Mouse (Mus musculus) MEL (cell line): ENCODE results near the gene Myom1. TPM values are rescaled to one million over a fixed set of nuclear protein-coding genes. Genes with fewer than 3 reads are reported as not detected.

Source experiments
- DNase-seq: peaks from one replicate; pipeline ENCODE4 v3.0.0; 2011; ENCODE audit warnings: low read depth, low spot score
- H3K27ac ChIP-seq: 2 replicates; pipeline ENCODE4 v1.5.1; 2012; ENCODE audit warnings: low read depth, mild to moderate bottlenecking, control low read depth, low read length, moderate library complexity; ENCODE audit not compliant: control insufficient read depth
- H3K27me3 ChIP-seq, 2 experiments: fragments of 150-350 bp in 1 of 2; sonication (generic) in 1 of 2; 2 replicates each; pipeline ENCODE4 v1.6.1; 2012; ENCODE audit warnings: low read length in 2 of 2, mild to moderate bottlenecking in 2 of 2, improper control_type of control experiment in 1 of 2, moderate library complexity in 1 of 2; ENCODE audit not compliant: insufficient read depth in 2 of 2, control insufficient read depth in 1 of 2
- H3K36me3 ChIP-seq, 2 experiments: 2 replicates each; pipeline ENCODE4 v1.6.1; 2012 to 2014; ENCODE audit warnings: low read length in 2 of 2, improper control_type of control experiment in 1 of 2, inconsistent platforms in 1 of 2, mild to moderate bottlenecking in 1 of 2; ENCODE audit not compliant: insufficient read depth in 2 of 2, control insufficient read depth in 1 of 2
- H3K4me1 ChIP-seq, 2 experiments: fragments of 150-350 bp in 1 of 2; sonication (generic) in 1 of 2; 2 replicates each; pipeline ENCODE4 v1.6.1; 2012; ENCODE audit warnings: low read length in 2 of 2, improper control_type of control experiment in 1 of 2, mild to moderate bottlenecking in 1 of 2; ENCODE audit not compliant: insufficient read depth in 2 of 2, control insufficient read depth in 1 of 2
- H3K4me3 ChIP-seq, 2 experiments: fragments of 150-350 bp in 1 of 2; sonication (generic) in 1 of 2; 2 replicates each; pipeline ENCODE4 v1.5.1; 2012; ENCODE audit warnings: low read depth in 2 of 2, low read length in 2 of 2, mild to moderate bottlenecking in 2 of 2, moderate library complexity in 2 of 2, control low read depth in 1 of 2, improper control_type of control experiment in 1 of 2; ENCODE audit not compliant: control insufficient read depth in 1 of 2, insufficient read depth in 1 of 2
- H3K79me2 ChIP-seq: 2 replicates; pipeline ENCODE4 v1.6.1; 2012; ENCODE audit warnings: mild to moderate bottlenecking, low read length, moderate library complexity; ENCODE audit not compliant: control insufficient read depth, poor library complexity, insufficient read depth
- H3K9ac ChIP-seq: 2 replicates; pipeline ENCODE4 v1.6.1; 2012; ENCODE audit warnings: low read depth, mild to moderate bottlenecking, control low read depth, low read length, moderate library complexity; ENCODE audit not compliant: control insufficient read depth, poor library complexity, severe bottlenecking
- H3K9me3 ChIP-seq: fragments of 150-350 bp; sonication (generic); replicated peaks from 2 replicates; pipeline ENCODE4 v1.6.1; 2012; ENCODE audit warnings: mild to moderate bottlenecking, low read length, improper control_type of control experiment, moderate library complexity; ENCODE audit not compliant: insufficient read depth
- CHD1 ChIP-seq: IDR thresholded peaks from 2 replicates; pipeline ENCODE4 v1.6.1; 2012; ENCODE audit warnings: low read depth, mild to moderate bottlenecking, inconsistent platforms, low read length, improper control_type of control experiment
- CHD2 ChIP-seq: IDR thresholded peaks from 2 replicates; pipeline ENCODE4 v1.6.1; 2011; ENCODE audit warnings: low read length, improper control_type of control experiment
- CTCF ChIP-seq, 3 experiments: IDR thresholded peaks in 2 of 3; conservative IDR thresholded peaks in 1 of 3; 2 replicates each; pipeline ENCODE4 v1.5.1; 2011 to 2012; ENCODE audit warnings: low read length in 3 of 3, low read depth in 2 of 3, mild to moderate bottlenecking in 2 of 3, improper control_type of control experiment in 1 of 3, inconsistent platforms in 1 of 3, mixed read lengths in 1 of 3, moderate library complexity in 1 of 3; ENCODE audit not compliant: control insufficient read depth in 1 of 3, insufficient read depth in 1 of 3, poor library complexity in 1 of 3, severe bottlenecking in 1 of 3
- E2F4 ChIP-seq: IDR thresholded peaks from 2 replicates; pipeline ENCODE4 v1.6.1; 2011; ENCODE audit warnings: low read depth, low read length, improper control_type of control experiment, borderline replicate concordance
- ELF1 ChIP-seq: IDR thresholded peaks from 2 replicates; pipeline ENCODE4 v1.6.1; 2014; ENCODE audit warnings: low read depth, mild to moderate bottlenecking, inconsistent platforms, low read length, improper control_type of control experiment, moderate library complexity
- ETS1 ChIP-seq: IDR thresholded peaks from 2 replicates; pipeline ENCODE4 v1.6.1; 2012; ENCODE audit warnings: low read depth, mild to moderate bottlenecking, inconsistent platforms, low read length, improper control_type of control experiment, moderate library complexity
- GABPA ChIP-seq: IDR thresholded peaks from 2 replicates; pipeline ENCODE4 v1.6.1; 2012; ENCODE audit warnings: low read depth, mild to moderate bottlenecking, inconsistent platforms, low read length, improper control_type of control experiment, moderate library complexity
- GATA1 ChIP-seq: IDR thresholded peaks from 2 replicates; pipeline ENCODE4 v1.6.1; 2011; ENCODE audit warnings: low read depth, low read length, improper control_type of control experiment
- KAT2A ChIP-seq: conservative IDR thresholded peaks from 2 replicates; pipeline ENCODE4 v1.6.1; 2012; ENCODE audit warnings: low read depth, low read length, improper control_type of control experiment, inconsistent platforms
- MAX ChIP-seq: IDR thresholded peaks from 2 replicates; pipeline ENCODE4 v1.6.1; 2011; ENCODE audit warnings: low read length, improper control_type of control experiment
- MEF2A ChIP-seq: IDR thresholded peaks from 2 replicates; pipeline ENCODE4 v1.6.1; 2014; ENCODE audit warnings: low read depth, mild to moderate bottlenecking, inconsistent platforms, low read length, improper control_type of control experiment; ENCODE audit not compliant: poor library complexity, insufficient replicate concordance, severe bottlenecking; ENCODE audit errors: extremely low read depth
- MXI1 ChIP-seq: IDR thresholded peaks from 2 replicates; pipeline ENCODE4 v1.6.1; 2011; ENCODE audit warnings: mild to moderate bottlenecking, low read depth, low read length, improper control_type of control experiment
- MYB ChIP-seq: IDR thresholded peaks from 2 replicates; pipeline ENCODE4 v1.6.1; 2011; ENCODE audit warnings: mild to moderate bottlenecking, low read depth, low read length, improper control_type of control experiment
- MYC ChIP-seq: IDR thresholded peaks from 2 replicates; pipeline ENCODE4 v1.6.1; 2011; ENCODE audit warnings: low read depth, mild to moderate bottlenecking, low read length, improper control_type of control experiment, moderate library complexity
- NRF1 ChIP-seq: IDR thresholded peaks from 2 replicates; pipeline ENCODE4 v1.6.1; 2014; ENCODE audit warnings: low read depth, mild to moderate bottlenecking, inconsistent platforms, low read length, improper control_type of control experiment, moderate library complexity; ENCODE audit not compliant: poor library complexity, insufficient read depth, severe bottlenecking
- POLR2A ChIP-seq, 2 experiments: IDR thresholded peaks; 2 replicates each; pipeline ENCODE4 v1.6.1; 2011 to 2012; ENCODE audit warnings: low read length in 2 of 2, mild to moderate bottlenecking in 2 of 2, control low read depth in 1 of 2, improper control_type of control experiment in 1 of 2, low read depth in 1 of 2, moderate library complexity in 1 of 2; ENCODE audit not compliant: control insufficient read depth in 1 of 2, insufficient read depth in 1 of 2, poor library complexity in 1 of 2
- POLR2AphosphoS2 ChIP-seq: IDR thresholded peaks from 2 replicates; pipeline ENCODE4 v1.6.1; 2011; ENCODE audit warnings: low read length, improper control_type of control experiment
- POLR2AphosphoS5 ChIP-seq: IDR thresholded peaks from 2 replicates; pipeline ENCODE4 v1.6.1; 2012; ENCODE audit warnings: low read depth, borderline replicate concordance, mild to moderate bottlenecking, inconsistent platforms, low read length, moderate library complexity, mixed read lengths
- RAD21 ChIP-seq: IDR thresholded peaks from 2 replicates; pipeline ENCODE4 v1.6.1; 2011; ENCODE audit warnings: mild to moderate bottlenecking, low read depth, low read length, improper control_type of control experiment
- RCOR1 ChIP-seq: IDR thresholded peaks from 2 replicates; pipeline ENCODE4 v1.6.1; 2012; ENCODE audit warnings: low read depth, mild to moderate bottlenecking, inconsistent platforms, low read length, improper control_type of control experiment
- SIN3A ChIP-seq: IDR thresholded peaks from 2 replicates; pipeline ENCODE4 v1.6.1; 2012; ENCODE audit warnings: low read length, improper control_type of control experiment, inconsistent platforms
- SMC3 ChIP-seq: IDR thresholded peaks from 2 replicates; pipeline ENCODE4 v1.6.1; 2011; ENCODE audit warnings: low read depth, low read length, improper control_type of control experiment
- TAL1 ChIP-seq: IDR thresholded peaks from 2 replicates; pipeline ENCODE4 v1.6.1; 2012; ENCODE audit warnings: mild to moderate bottlenecking, inconsistent platforms, low read length, moderate library complexity, mixed read lengths
- TBP ChIP-seq: IDR thresholded peaks from 2 replicates; pipeline ENCODE4 v1.8.0; 2011; ENCODE audit warnings: low read depth, low read length, improper control_type of control experiment
- TCF12 ChIP-seq: IDR thresholded peaks from 2 replicates; pipeline ENCODE4 v1.6.1; 2014; ENCODE audit warnings: low read depth, mild to moderate bottlenecking, inconsistent platforms, low read length, improper control_type of control experiment, moderate library complexity
- UBTF ChIP-seq: IDR thresholded peaks from 2 replicates; pipeline ENCODE4 v1.6.1; 2012; ENCODE audit warnings: low read depth, mild to moderate bottlenecking, inconsistent platforms, low read length, improper control_type of control experiment, moderate library complexity, borderline replicate concordance; ENCODE audit not compliant: insufficient read depth
- USF1 ChIP-seq: IDR thresholded peaks from 2 replicates; pipeline ENCODE4 v1.6.1; 2014; ENCODE audit warnings: low read depth, mild to moderate bottlenecking, inconsistent platforms, low read length, improper control_type of control experiment, moderate library complexity
- USF2 ChIP-seq, 2 experiments: IDR thresholded peaks; 2 replicates each; pipeline ENCODE4 v1.6.1; 2011 to 2012; ENCODE audit warnings: improper control_type of control experiment in 2 of 2, low read length in 2 of 2, borderline replicate concordance in 1 of 2, inconsistent platforms in 1 of 2, low read depth in 1 of 2, mild to moderate bottlenecking in 1 of 2; ENCODE audit not compliant: insufficient read depth in 1 of 2
- ZC3H11A ChIP-seq: IDR thresholded peaks from 2 replicates; pipeline ENCODE4 v1.6.1; 2012; ENCODE audit warnings: low read depth, mild to moderate bottlenecking, inconsistent platforms, low read length, improper control_type of control experiment
- ZKSCAN1 ChIP-seq: IDR thresholded peaks from 2 replicates; pipeline ENCODE4 v1.6.1; 2012; ENCODE audit warnings: low read depth, mild to moderate bottlenecking, inconsistent platforms, low read length, improper control_type of control experiment, moderate library complexity
- ZMIZ1 ChIP-seq: IDR thresholded peaks from 2 replicates; pipeline ENCODE4 v1.6.1; 2012; ENCODE audit warnings: low read depth, mild to moderate bottlenecking, inconsistent platforms, low read length, improper control_type of control experiment, moderate library complexity
- polyA plus RNA-seq, 2 experiments: library from polyadenylated mRNA; stranded (reverse) in 1 of 2; unstranded in 1 of 2; fragments of >175 nt in 1 of 2; fragments of >200 nt in 1 of 2; gene quantifications; 2 replicates each; pipeline versions ENCODE4 v1.2.1 to v1.2.4; 2012; ENCODE audit warnings: low replicate concordance in 2 of 2, low read depth in 1 of 2; ENCODE audit not compliant: insufficient read length in 2 of 2, insufficient read depth in 1 of 2, missing spikeins in 1 of 2
- total RNA-seq: library from RNA; depleted of rRNA; stranded (reverse); fragments of 300-350 nt; gene quantifications from 2 replicates; pipeline ENCODE4 v1.2.3, GENCODE M21; 2012

The Myom1 gene
- total and polyA plus RNA-seq, 3 experiments: 0.65 to 0.79 TPM; not detected in 1

DNA sequence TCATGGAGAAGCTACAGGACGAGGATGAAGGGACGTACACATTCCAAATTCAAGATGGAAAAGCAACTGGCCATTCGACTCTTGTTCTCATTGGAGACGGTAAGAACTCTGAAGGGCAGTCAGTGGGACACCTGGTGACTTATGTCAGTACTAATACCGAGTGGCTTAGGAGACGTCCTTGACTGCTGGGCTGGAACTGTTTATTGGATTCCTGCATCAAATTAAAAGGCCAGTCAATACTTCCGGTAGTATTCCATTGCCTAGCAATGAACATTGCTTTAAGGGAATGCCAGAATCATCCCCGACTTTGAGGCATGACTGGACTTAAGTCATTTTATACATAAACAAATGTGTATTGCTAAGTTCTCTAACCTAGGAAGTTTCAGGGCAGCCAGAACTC lies 103.8 kb downstream of the Myom1 start:
- no peak overlapping the region for H3K9ac ChIP-seq
- no peak for DNase-seq
- H3K36me3 ChIP-seq: no peaks in the 10 kb centered on the region
- H3K27me3 ChIP-seq: no peaks in the 10 kb centered on the region
- 0 out of 4 replicates have a peak, but pooled peaks cover 0 to 7% of the 10 kb centered on the region in 2 experiments for H3K4me1 ChIP-seq
- TF ChIP-seq POLR2AphosphoS5: no peak
- no peak for TF ChIP-seq SMC3
- no peak for TF ChIP-seq ZMIZ1
- TF ChIP-seq RCOR1: no peak
- no peak for TF ChIP-seq RAD21
- no peak for TF ChIP-seq NRF1
- TF ChIP-seq TBP: no peak
- TF ChIP-seq TCF12: no peak
- no peak for TF ChIP-seq MEF2A
- no peak for TF ChIP-seq KAT2A
- TF ChIP-seq GABPA: no peak
- no peak for TF ChIP-seq CTCF (IDR thresholded peaks at IDR 0.05 in 2 of 3, conservative IDR thresholded peaks at IDR 0.05 in 1 of 3; ENCODE audit: control insufficient read depth in 1 of 3, insufficient read depth in 1 of 3, low read depth in 2 of 3, low read length in 3 of 3, poor library complexity in 1 of 3, severe bottlenecking in 1 of 3)
- TF ChIP-seq MAX: no peak
- no peak for TF ChIP-seq USF1
- TF ChIP-seq ETS1: no peak
- no peak for TF ChIP-seq MYC
- TF ChIP-seq MYB: no peak
- no peak for TF ChIP-seq ZC3H11A
- TF ChIP-seq POLR2A (IDR thresholded peaks at IDR 0.05; ENCODE audit: control insufficient read depth in 1 of 2, insufficient read depth in 1 of 2, low read depth in 1 of 2, low read length in 2 of 2, poor library complexity in 1 of 2): no peak
- TF ChIP-seq CHD1: no peak
- no peak overlapping the region for H3K27ac ChIP-seq
- no peak overlapping the region for H3K4me3 ChIP-seq
- no peaks in the 10 kb centered on the region for H3K79me2 ChIP-seq
- H3K9me3 ChIP-seq: no peaks in the 10 kb centered on the region

DNA sequence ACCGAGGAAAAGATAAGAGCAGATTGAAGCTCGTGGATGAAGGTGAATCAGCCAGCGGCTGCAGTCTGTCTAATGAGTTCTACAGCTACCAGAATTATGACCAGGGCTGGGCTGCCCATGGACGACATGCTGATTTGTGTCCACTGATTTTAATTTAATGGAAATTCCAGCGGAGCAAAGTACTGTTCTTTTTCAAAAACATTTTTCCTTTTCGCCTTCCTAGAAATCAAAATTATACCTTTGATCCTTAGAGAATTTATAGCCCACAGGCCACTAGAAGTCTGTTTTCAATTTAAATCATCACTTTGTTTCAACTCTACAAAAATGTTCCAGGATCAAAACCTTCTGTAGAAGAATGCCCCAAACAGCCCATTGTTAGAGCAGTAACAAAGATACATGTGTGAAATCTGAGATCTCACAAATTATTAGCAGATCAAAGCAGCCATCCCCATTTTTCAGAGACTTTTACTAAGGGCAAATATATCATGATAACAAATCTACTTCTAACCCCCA lies 108.4 kb downstream of the Myom1 start:
- H3K4me3 ChIP-seq: no peak overlapping the region
- no peak overlapping the region for H3K9ac ChIP-seq
- H3K79me2 ChIP-seq: no peaks in the 10 kb centered on the region
- TF ChIP-seq UBTF (no peak), CHD2 (no peak), E2F4 (no peak), POLR2AphosphoS2 (no peak), USF2 (IDR thresholded peaks at IDR 0.05; ENCODE audit: borderline replicate concordance in 1 of 2, insufficient read depth in 1 of 2, low read depth in 1 of 2, low read length in 2 of 2) (no peak), ELF1 (no peak), MYB (no peak), TAL1 (no peak), ZKSCAN1 (no peak), SIN3A (no peak), POLR2AphosphoS5 (no peak), GATA1 (no peak), MXI1 (no peak), KAT2A (no peak), CTCF (IDR thresholded peaks at IDR 0.05 in 2 of 3, conservative IDR thresholded peaks at IDR 0.05 in 1 of 3; ENCODE audit: control insufficient read depth in 1 of 3, insufficient read depth in 1 of 3, low read depth in 2 of 3, low read length in 3 of 3, poor library complexity in 1 of 3, severe bottlenecking in 1 of 3) (no peak)
- no peaks in the 10 kb centered on the region for H3K27me3 ChIP-seq
- no peak for DNase-seq
- H3K9me3 ChIP-seq: no peaks in the 10 kb centered on the region
- no peaks in the 10 kb centered on the region for H3K4me1 ChIP-seq
- H3K27ac ChIP-seq: no peak overlapping the region
- H3K36me3 ChIP-seq: no peaks in the 10 kb centered on the region
